Mouse (Mus musculus): Measurements from ENCODE around the gene Hmgn1. TPM values are rescaled to one million over a fixed set of nuclear protein-coding genes. Genes with fewer than 3 reads are reported as not detected.
"Not testable (repeated sequence)": the region's sequence is repeated elsewhere in the genome, so short reads cannot be mapped to it uniquely, and the experiment has no call there.

The Hmgn1 gene
- polyA plus RNA-seq, 1 experiment from 2014 or later: 476 TPM

- Histone ChIP-seq H3K4me3 (replicated peaks) (no peak overlapping the region), H3K27me3 (replicated peaks) (no peaks in the 10 kb centered on the region), H3K9me3 (no peaks in the 10 kb centered on the region), H3K4me1 (0 out of 2 replicates have a peak, but pooled peaks cover 3% of the 10 kb centered on the region), H3K36me3 (peaks cover 21% of the 10 kb centered on the region), H3K9ac (no peak overlapping the region), H3K4me2 (no peak overlapping the region), H3K27ac (no peak overlapping the region)
- WGBS: 54% methylated on average over 4 of the region's 4 CpGs
- no peak for ATAC-seq (ENCODE audit: insufficient read depth, low FRiP score, low read depth)
Measured at GRCm38 (mm10) chr16:96120022-96120623, 7.4 kb downstream of the Hmgn1 start.

GRCm38 (mm10) chr16:96114729-96115128, 12.8 kb downstream of the Hmgn1 start:
- no peaks in the 10 kb centered on the region for H3K36me3 ChIP-seq
- H3K4me3 ChIP-seq (replicated peaks): no peak overlapping the region
- no peak overlapping the region for H3K4me2 ChIP-seq
- WGBS: 54% methylated on average over 4 of the region's 4 CpGs
- H3K4me1 ChIP-seq: no peaks in the 10 kb centered on the region
- no peak for ATAC-seq (ENCODE audit: insufficient read depth, low FRiP score, low read depth)
- H3K9ac ChIP-seq: no peak overlapping the region
- H3K9me3 ChIP-seq: no peaks in the 10 kb centered on the region
- no peaks in the 10 kb centered on the region for H3K27me3 ChIP-seq (replicated peaks)
- no peak overlapping the region for H3K27ac ChIP-seq

- H3K27ac ChIP-seq: no peak overlapping the region
- no peaks in the 10 kb centered on the region for H3K36me3 ChIP-seq
- no peaks in the 10 kb centered on the region for H3K27me3 ChIP-seq (replicated peaks)
- ATAC-seq (ENCODE audit: insufficient read depth, low FRiP score, low read depth): no peak
- H3K4me3 ChIP-seq (replicated peaks): no peak overlapping the region
- no peak overlapping the region for H3K4me2 ChIP-seq
- no peak overlapping the region for H3K9ac ChIP-seq
- H3K4me1 ChIP-seq: no peaks in the 10 kb centered on the region
- WGBS: 39% methylated on average over 2 of the region's 2 CpGs
- H3K9me3 ChIP-seq: no peaks in the 10 kb centered on the region
Measured at GRCm38 (mm10) chr16:96112769-96113168, 14.8 kb downstream of the Hmgn1 start.

- Histone ChIP-seq H3K4me1 (no peaks in the 10 kb centered on the region), H3K4me3 (replicated peaks) (no peak overlapping the region), H3K9me3 (no peaks in the 10 kb centered on the region), H3K27ac (no peak overlapping the region), H3K36me3 (no peaks in the 10 kb centered on the region), H3K9ac (no peak overlapping the region), H3K27me3 (replicated peaks) (no peaks in the 10 kb centered on the region), H3K4me2 (no peak overlapping the region)
- WGBS: 81% methylated on average over 5 of the region's 5 CpGs
- no peak for ATAC-seq (ENCODE audit: insufficient read depth, low FRiP score, low read depth)
Measured at GRCm38 (mm10) chr16:96110655-96111345, 16.7 kb downstream of the Hmgn1 start.

GRCm38 (mm10) chr16:96109673-96110072, 17.9 kb downstream of the Hmgn1 start:
- H3K4me1 ChIP-seq: no peaks in the 10 kb centered on the region
- 52% methylated on average over 4 of the region's 4 CpGs for WGBS
- no peak overlapping the region for H3K9ac ChIP-seq
- no peaks in the 10 kb centered on the region for H3K27me3 ChIP-seq (replicated peaks)
- H3K36me3 ChIP-seq: no peaks in the 10 kb centered on the region
- no peak overlapping the region for H3K4me3 ChIP-seq (replicated peaks)
- ATAC-seq (ENCODE audit: insufficient read depth, low FRiP score, low read depth): no peak
- no peak overlapping the region for H3K27ac ChIP-seq
- no peak overlapping the region for H3K4me2 ChIP-seq
- H3K9me3 ChIP-seq: no peaks in the 10 kb centered on the region

GRCm38 (mm10) chr16:96103036-96103435, 24.5 kb downstream of the Hmgn1 start:
- no peaks in the 10 kb centered on the region for H3K9me3 ChIP-seq
- no peak overlapping the region for H3K4me3 ChIP-seq (replicated peaks)
- no peaks in the 10 kb centered on the region for H3K36me3 ChIP-seq
- no peak for ATAC-seq (ENCODE audit: insufficient read depth, low FRiP score, low read depth)
- no peaks in the 10 kb centered on the region for H3K4me1 ChIP-seq
- H3K27me3 ChIP-seq (replicated peaks): no peaks in the 10 kb centered on the region
- no peak overlapping the region for H3K9ac ChIP-seq
- WGBS: 48% methylated on average over 2 of the region's 2 CpGs
- H3K27ac ChIP-seq: no peak overlapping the region
- H3K4me2 ChIP-seq: no peak overlapping the region

- not testable (repeated sequence) for H3K4me2 ChIP-seq; H3K4me1 ChIP-seq; ATAC-seq (ENCODE audit: insufficient read depth, low FRiP score, low read depth); H3K36me3 ChIP-seq; H3K9me3 ChIP-seq; H3K27ac ChIP-seq; H3K27me3 ChIP-seq (replicated peaks); H3K4me3 ChIP-seq (replicated peaks); H3K9ac ChIP-seq
Measured at GRCm38 (mm10) chr16:96097811-96098210, 29.7 kb downstream of the Hmgn1 start.

GRCm38 (mm10) chr16:96095966-96096365, 31.6 kb downstream of the Hmgn1 start:
- Histone ChIP-seq H3K9me3 (no peaks in the 10 kb centered on the region), H3K27me3 (replicated peaks) (no peaks in the 10 kb centered on the region), H3K27ac (no peak overlapping the region), H3K4me2 (no peak overlapping the region), H3K4me3 (replicated peaks) (no peak overlapping the region), H3K36me3 (no peaks in the 10 kb centered on the region), H3K9ac (no peak overlapping the region), H3K4me1 (no peaks in the 10 kb centered on the region)
- WGBS: 79% methylated on average over 5 of the region's 5 CpGs
- ATAC-seq (ENCODE audit: insufficient read depth, low FRiP score, low read depth): no peak

- Histone ChIP-seq H3K9ac (no peak overlapping the region), H3K9me3 (no peaks in the 10 kb centered on the region), H3K4me1 (0 out of 2 replicates have a peak, but pooled peaks cover 3% of the 10 kb centered on the region), H3K36me3 (no peaks in the 10 kb centered on the region), H3K4me2 (no peak overlapping the region), H3K4me3 (replicated peaks) (no peak overlapping the region), H3K27me3 (replicated peaks) (no peaks in the 10 kb centered on the region), H3K27ac (no peak overlapping the region)
- ATAC-seq (ENCODE audit: insufficient read depth, low FRiP score, low read depth): no peak
- 49% methylated on average over 9 of the region's 9 CpGs for WGBS
Measured at GRCm38 (mm10) chr16:96091515-96092504, 35.7 kb downstream of the Hmgn1 start.

- Histone ChIP-seq H3K4me1 (0 out of 2 replicates have a peak, but pooled peaks cover 4% of the 10 kb centered on the region), H3K9me3 (no peaks in the 10 kb centered on the region), H3K27me3 (replicated peaks) (no peaks in the 10 kb centered on the region), H3K9ac (no peak overlapping the region), H3K4me2 (no peak overlapping the region), H3K27ac (no peak overlapping the region), H3K4me3 (replicated peaks) (no peak overlapping the region), H3K36me3 (no peaks in the 10 kb centered on the region)
- WGBS: 69% methylated on average over 5 of the region's 5 CpGs
- ATAC-seq (ENCODE audit: insufficient read depth, low FRiP score, low read depth): no peak
Measured at GRCm38 (mm10) chr16:96088120-96088519, 39.4 kb downstream of the Hmgn1 start.

GRCm38 (mm10) chr16:96087436-96087835, 40.1 kb downstream of the Hmgn1 start:
- Histone ChIP-seq H3K9me3 (no peaks in the 10 kb centered on the region), H3K4me2 (no peak overlapping the region), H3K27ac (no peak overlapping the region), H3K9ac (no peak overlapping the region), H3K4me1 (0 out of 2 replicates have a peak, but pooled peaks cover 5% of the 10 kb centered on the region), H3K36me3 (no peaks in the 10 kb centered on the region), H3K4me3 (replicated peaks) (no peak overlapping the region), H3K27me3 (replicated peaks) (no peaks in the 10 kb centered on the region)
- ATAC-seq (ENCODE audit: insufficient read depth, low FRiP score, low read depth): no peak
- WGBS: 73% methylated on average over 4 of the region's 4 CpGs

GRCm38 (mm10) chr16:96087001-96087400, 40.5 kb downstream of the Hmgn1 start:
- no peak for ATAC-seq (ENCODE audit: insufficient read depth, low FRiP score, low read depth)
- H3K4me2 ChIP-seq: no peak overlapping the region
- WGBS: 64% methylated on average over 12 of the region's 12 CpGs
- no peaks in the 10 kb centered on the region for H3K9me3 ChIP-seq
- H3K9ac ChIP-seq: no peak overlapping the region
- no peaks in the 10 kb centered on the region for H3K27me3 ChIP-seq (replicated peaks)
- H3K4me1 ChIP-seq: 0 out of 2 replicates have a peak, but pooled peaks cover 5% of the 10 kb centered on the region
- H3K4me3 ChIP-seq (replicated peaks): no peak overlapping the region
- H3K27ac ChIP-seq: no peak overlapping the region
- no peaks in the 10 kb centered on the region for H3K36me3 ChIP-seq
